Mouse (Mus musculus): ENCODE data around the gene Fbxw11.
"Not testable (repeated sequence)": the region's sequence is repeated elsewhere in the genome, so short reads cannot be mapped to it uniquely, and the experiment has no call there.

Fbxw11 gene

GRCm38 (mm10) chr11:32642249-32642876 is at the start of gene Fbxw11:
Gene Fbxw11 (plus strand): TSS chr11:32642724.
- DNase-seq: peak; percentile 96

DNA sequence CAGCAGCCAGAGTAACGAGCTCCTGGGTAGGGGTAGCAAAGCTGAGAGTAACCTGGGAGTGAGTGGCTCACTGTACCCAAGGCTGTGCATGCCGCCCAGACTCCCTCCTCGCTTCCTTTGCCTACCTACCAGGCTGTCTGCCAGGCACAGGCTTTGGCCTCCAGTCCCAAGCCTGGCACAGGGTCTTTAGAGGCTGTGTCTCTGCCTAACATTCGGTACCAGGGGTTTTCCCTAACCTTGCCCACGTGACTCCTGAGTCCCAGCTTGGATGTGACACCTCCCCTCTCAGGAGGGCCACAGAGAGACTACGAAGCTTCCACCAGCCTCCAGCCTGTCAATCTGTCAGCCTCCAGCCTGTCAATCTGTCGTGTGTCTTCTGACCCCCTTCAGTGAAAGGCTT is 49.4 kb upstream of the Fbxw11 start:
- no peak for DNase-seq

- DNase-seq: no peak
Observed at GRCm38 (mm10) chr11:32594122-32594521, 48.4 kb upstream of the Fbxw11 start.

DNA sequence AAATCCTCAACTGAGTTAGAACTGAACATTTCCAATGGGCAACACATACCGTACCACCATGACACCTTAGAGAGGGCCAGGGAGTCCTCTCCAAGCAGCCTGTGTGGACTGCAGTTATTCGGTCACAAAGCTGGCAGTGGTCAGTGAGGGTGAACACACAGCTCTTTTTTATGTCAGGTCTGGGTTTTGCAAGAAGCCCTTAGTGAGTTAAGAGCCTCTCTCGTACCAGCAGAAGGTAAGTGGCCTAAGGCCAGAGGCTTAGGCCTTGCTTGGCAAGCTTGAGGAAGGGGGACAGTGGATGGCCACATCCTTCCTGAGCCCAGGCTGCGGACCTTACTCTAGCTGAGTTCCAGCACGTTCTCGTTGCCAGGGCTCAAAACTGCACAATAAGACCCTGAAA is 42.2 kb upstream of the Fbxw11 start:
- DNase-seq: no peak

GRCm38 (mm10) chr11:32601528-32602323 is 40.8 kb upstream of the Fbxw11 start:
- DNase-seq: peak; percentile 73

- no peak for DNase-seq
Observed at GRCm38 (mm10) chr11:32604663-32605062, 37.9 kb upstream of the Fbxw11 start.

- DNase-seq: peak; percentile 66
Observed at GRCm38 (mm10) chr11:32605131-32605860, 37.2 kb upstream of the Fbxw11 start.

GRCm38 (mm10) chr11:32605907-32606306 is 36.6 kb upstream of the Fbxw11 start:
- DNase-seq: no peak

DNA sequence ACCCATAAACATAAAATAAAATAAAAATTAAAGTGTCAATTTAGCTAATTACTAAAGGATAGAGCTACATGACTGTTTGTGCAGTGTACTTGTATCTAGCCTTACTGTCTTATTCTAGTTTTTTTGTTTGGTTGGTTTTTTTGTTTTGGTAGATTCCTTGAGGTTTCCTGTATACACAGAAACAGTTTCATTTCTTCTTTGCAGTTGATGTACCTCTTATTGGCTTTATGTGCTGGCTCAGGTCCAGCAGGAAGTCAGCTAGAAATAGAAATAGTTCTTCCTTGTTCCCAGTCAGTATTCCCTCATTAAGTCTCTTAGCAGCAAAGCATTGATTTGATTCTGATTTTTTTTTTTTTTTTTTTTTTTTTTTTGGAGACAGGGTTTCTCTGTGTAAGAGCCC is 35.2 kb upstream of the Fbxw11 start:
- DNase-seq: peak; percentile 57

GRCm38 (mm10) chr11:32610616-32611015 is 31.9 kb upstream of the Fbxw11 start:
- DNase-seq: no peak

DNA sequence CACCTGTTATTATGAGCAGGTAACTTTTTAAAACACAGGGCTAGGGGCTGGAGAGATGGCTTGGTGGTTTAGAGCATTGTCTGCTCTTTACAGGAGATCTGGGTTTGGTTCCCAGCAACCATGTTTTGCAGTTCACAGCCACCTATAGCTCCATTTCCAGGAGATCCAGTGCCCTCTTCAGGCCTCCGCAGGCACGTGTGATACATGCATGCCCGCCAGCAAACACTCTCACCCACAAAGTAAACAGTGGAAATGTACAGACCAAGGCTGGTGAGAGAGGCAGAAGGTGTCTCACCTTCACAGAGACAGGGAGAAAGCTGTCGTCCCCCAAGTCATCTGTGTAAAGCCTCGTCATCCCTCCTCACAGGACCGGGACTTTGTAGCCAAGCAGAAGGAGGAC is 30.2 kb upstream of the Fbxw11 start:
- DNase-seq: no peak

DNA sequence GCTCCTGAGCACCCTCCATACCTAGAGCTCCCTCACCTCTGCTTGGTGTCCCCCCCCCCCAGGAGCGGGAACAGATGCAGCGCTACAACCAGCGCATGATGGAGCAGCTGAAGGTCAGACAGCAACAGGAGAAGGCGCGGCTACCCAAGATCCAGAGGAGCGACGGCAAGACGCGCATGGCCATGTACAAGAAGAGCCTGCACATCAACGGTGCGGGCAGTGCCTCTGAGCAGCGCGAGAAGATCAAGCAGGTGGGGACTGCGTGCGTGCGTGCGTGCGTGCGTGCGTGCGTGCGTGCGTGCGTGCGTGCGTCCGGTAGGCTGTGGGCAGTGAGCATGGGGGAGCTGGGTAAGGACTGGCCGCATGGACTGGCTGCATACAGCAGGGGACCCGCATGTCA is 28.1 kb upstream of the Fbxw11 start:
- DNase-seq: no peak

GRCm38 (mm10) chr11:32615561-32615960 is 27.0 kb upstream of the Fbxw11 start:
- no peak for DNase-seq

- no peak for DNase-seq
Observed at GRCm38 (mm10) chr11:32616091-32616490, 26.4 kb upstream of the Fbxw11 start.

- no peak for DNase-seq
Observed at GRCm38 (mm10) chr11:32618036-32618435, 24.5 kb upstream of the Fbxw11 start.

GRCm38 (mm10) chr11:32618641-32619040 is 23.9 kb upstream of the Fbxw11 start:
- not testable (repeated sequence) for DNase-seq

DNA sequence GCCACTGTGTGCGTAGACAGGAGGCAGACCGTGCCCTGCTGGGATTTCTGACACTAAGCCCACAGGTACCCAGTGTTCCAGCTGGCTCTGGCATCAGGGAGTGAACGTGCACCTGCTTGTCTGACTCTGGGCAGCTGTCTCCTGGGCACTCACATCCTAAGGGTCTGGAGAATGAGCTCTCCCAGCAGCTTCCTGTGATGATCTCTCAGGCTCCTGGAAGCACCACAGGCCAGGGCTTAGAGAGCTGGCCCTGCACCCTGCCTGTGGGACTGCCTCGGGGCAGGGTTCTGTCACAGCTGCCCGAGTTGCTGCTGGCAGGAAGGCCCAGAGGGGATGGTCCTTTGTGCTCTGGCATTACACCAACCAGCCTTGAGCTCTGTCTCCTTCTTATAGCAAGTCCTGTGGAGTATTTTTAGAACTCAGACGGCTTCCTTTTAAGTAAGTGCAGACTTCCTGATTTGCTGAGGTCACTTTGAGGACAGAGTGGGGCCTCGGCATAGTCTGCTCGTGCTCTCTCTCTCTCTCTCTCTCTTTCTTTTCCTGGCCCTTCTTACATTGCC is 23.2 kb upstream of the Fbxw11 start:
- peak; percentile 75 for DNase-seq

- DNase-seq: no peak
Observed at GRCm38 (mm10) chr11:32619866-32620456, 22.6 kb upstream of the Fbxw11 start.

DNA sequence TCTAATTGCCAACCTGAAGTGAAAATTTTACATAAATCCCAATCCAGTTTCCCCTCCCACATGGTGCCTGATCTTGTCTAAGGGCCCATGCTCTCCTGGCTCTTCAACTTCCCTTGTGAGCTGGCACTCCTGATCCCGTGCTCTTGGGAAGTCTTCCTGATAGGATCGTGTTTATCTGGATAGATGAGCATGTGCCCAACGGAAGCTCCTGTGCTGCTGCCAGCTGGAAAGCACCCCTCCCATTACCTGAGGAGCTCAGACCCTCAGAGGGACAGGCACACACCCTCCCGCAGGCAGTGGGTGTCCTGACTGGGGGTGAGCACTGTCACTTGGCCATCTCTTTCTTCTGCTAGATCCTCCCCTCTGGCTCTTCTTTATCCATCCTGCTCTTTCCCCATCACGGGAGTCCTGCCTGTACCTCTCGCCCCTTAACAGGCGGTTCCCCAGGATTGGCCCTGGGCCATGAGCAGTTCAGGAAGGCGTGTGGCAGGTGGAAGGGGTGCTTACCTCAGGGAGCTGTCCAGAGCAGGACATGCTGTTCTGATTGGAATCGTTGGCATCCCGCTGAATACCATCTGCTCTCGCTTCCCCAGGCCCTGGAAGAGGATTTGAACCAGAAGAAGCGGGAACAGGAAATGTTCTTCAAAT is 20.6 kb upstream of the Fbxw11 start:
- DNase-seq: no peak

DNA sequence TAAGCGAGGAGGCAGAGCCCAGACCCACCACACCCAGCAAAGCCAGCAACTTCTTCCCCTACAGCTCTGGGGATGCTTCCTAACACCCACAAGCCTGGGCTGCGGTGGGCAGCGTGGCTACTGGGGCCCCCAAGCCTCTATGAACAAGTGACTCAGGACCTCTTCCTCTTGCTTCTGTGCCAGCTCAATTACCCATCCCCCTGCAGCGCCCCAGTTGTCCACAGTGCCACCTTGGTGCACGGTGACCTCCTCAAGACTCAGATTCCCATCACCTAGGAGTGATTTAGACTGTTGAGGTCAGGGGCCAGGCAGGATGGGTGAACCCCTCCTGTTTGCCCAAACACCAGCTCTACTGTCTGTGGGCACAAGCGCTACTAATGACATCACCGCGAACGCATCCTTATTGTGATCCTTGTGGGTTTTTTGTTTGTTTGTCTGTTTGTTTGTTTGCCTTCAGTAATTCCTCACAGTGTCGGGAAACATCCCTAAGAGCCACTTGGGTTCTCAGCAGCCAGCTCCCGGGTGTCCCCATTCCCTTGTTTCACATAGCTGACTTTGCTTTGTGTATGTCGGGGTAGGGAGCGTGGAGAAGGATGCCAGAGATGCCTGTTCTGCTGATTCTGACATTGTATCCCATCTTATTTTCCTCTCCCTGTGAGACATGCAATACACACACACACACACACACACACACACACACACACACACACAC is 19.9 kb upstream of the Fbxw11 start:
- DNase-seq: no peak

GRCm38 (mm10) chr11:32623236-32623635 is 19.3 kb upstream of the Fbxw11 start:
- no peak for DNase-seq

- no peak for DNase-seq
Observed at GRCm38 (mm10) chr11:32623912-32624311, 18.6 kb upstream of the Fbxw11 start.
